Mouse (Mus musculus) bone marrow, adult 2 months (tissue): ENCODE results near the gene Gsap.

Source experiments
- CTCF ChIP-seq: fragments of 200-500 bp; IDR thresholded peaks from 2 replicates; pipeline ENCODE4 v1.5.1; 2011; ENCODE audit warnings: low read length, control low read depth; ENCODE audit not compliant: control insufficient read depth, insufficient read depth
- POLR2A ChIP-seq: fragments of 200-500 bp; IDR thresholded peaks from 2 replicates; pipeline ENCODE4 v1.6.1; 2011; ENCODE audit warnings: low read depth, mild to moderate bottlenecking, control low read depth, low read length, borderline replicate concordance; ENCODE audit not compliant: control insufficient read depth

GRCm38 (mm10) chr5:21171336-21171735 lies 14.7 kb upstream of the Gsap start:
- no peak for TF ChIP-seq CTCF
- TF ChIP-seq POLR2A, result no peak
